Mouse (Mus musculus) olfactory bulb, adult 2 months (tissue): Measurements from ENCODE around the gene Cic.

Source experiments
- CTCF ChIP-seq: fragments of 200-500 bp; IDR thresholded peaks from 2 replicates; pipeline ENCODE4 v1.5.1; 2012; ENCODE audit warnings: low read depth, mild to moderate bottlenecking, low read length, moderate library complexity; ENCODE audit not compliant: insufficient read depth
- POLR2A ChIP-seq: fragments of 200-500 bp; IDR thresholded peaks from 2 replicates; pipeline ENCODE4 v1.6.1; 2012; ENCODE audit warnings: mild to moderate bottlenecking, low read depth, low read length, moderate library complexity; ENCODE audit not compliant: insufficient read depth

- TF ChIP-seq CTCF (no peak), POLR2A (no peak)
Observed at GRCm38 (mm10) chr7:25266180-25266962, 1.1 kb upstream of the Cic start.
